Mouse (Mus musculus): ENCODE measurements around the gene Ptprs.

Ptprs gene

GRCm38 (mm10) chr17:56468870-56469269 is 7.4 kb downstream of the Ptprs start:
- CTCF ChIA-PET = no interaction called here

GRCm38 (mm10) chr17:56468380-56468779 is 7.9 kb downstream of the Ptprs start:
- CTCF ChIA-PET = no interaction called here

GRCm38 (mm10) chr17:56467456-56467884 is 8.8 kb downstream of the Ptprs start:
- CTCF ChIA-PET = interaction anchor here (1.5 kb wide), 1 partner anchor 11 kb away, joined by 4 read pairs; no protein-coding TSS in a partner anchor

- CTCF ChIA-PET = interaction anchor here (1.5 kb wide), 1 partner anchor 12 kb away, joined by 4 read pairs; no protein-coding TSS in a partner anchor
Measured at GRCm38 (mm10) chr17:56466747-56467146, 9.5 kb downstream of the Ptprs start.

GRCm38 (mm10) chr17:56464817-56465216 is 11.5 kb downstream of the Ptprs start:
- CTCF ChIA-PET = no interaction called here

- CTCF ChIA-PET = no interaction called here
Measured at GRCm38 (mm10) chr17:56464345-56464744, 11.9 kb downstream of the Ptprs start.

GRCm38 (mm10) chr17:56463500-56463899 is 12.8 kb downstream of the Ptprs start:
- CTCF ChIA-PET = no interaction called here

- CTCF ChIA-PET = interaction anchor here (0.6 kb wide), 1 partner anchor 262 kb away, joined by 7 read pairs; no protein-coding TSS in a partner anchor
Measured at GRCm38 (mm10) chr17:56462835-56463455, 13.3 kb downstream of the Ptprs start.

GRCm38 (mm10) chr17:56461771-56462743 is 14.2 kb downstream of the Ptprs start:
- CTCF ChIA-PET = interaction anchor here (0.6 kb wide), 1 partner anchor 261 kb away, joined by 7 read pairs; no protein-coding TSS in a partner anchor

GRCm38 (mm10) chr17:56460876-56461275 is 15.4 kb downstream of the Ptprs start:
- CTCF ChIA-PET = no interaction called here

GRCm38 (mm10) chr17:56457442-56457841 is 18.8 kb downstream of the Ptprs start:
- CTCF ChIA-PET = no interaction called here

GRCm38 (mm10) chr17:56456353-56456752 is 19.9 kb downstream of the Ptprs start:
- CTCF ChIA-PET = no interaction called here

- CTCF ChIA-PET = no interaction called here
Measured at GRCm38 (mm10) chr17:56453689-56454088, 22.6 kb downstream of the Ptprs start.

- CTCF ChIA-PET = no interaction called here
Measured at GRCm38 (mm10) chr17:56453251-56453650, 23.0 kb downstream of the Ptprs start.

- CTCF ChIA-PET = no interaction called here
Measured at GRCm38 (mm10) chr17:56447716-56448115, 28.6 kb downstream of the Ptprs start.

- CTCF ChIA-PET = interaction anchor here (0.7 kb wide), 1 partner anchor 105 kb away, joined by 10 read pairs; no protein-coding TSS in a partner anchor
Measured at GRCm38 (mm10) chr17:56445397-56445796, 30.9 kb downstream of the Ptprs start.

- CTCF ChIA-PET = interaction anchor here (0.7 kb wide), 1 partner anchor 105 kb away, joined by 10 read pairs; no protein-coding TSS in a partner anchor
Measured at GRCm38 (mm10) chr17:56444771-56445170, 31.5 kb downstream of the Ptprs start.

GRCm38 (mm10) chr17:56443341-56443795 is 32.9 kb downstream of the Ptprs start:
- CTCF ChIA-PET = no interaction called here

- CTCF ChIA-PET = no interaction called here
Measured at GRCm38 (mm10) chr17:56442316-56442715, 34.0 kb downstream of the Ptprs start.

GRCm38 (mm10) chr17:56439731-56440460 is 36.4 kb downstream of the Ptprs start:
- CTCF ChIA-PET = interaction anchor here (1.1 kb wide), 1 partner anchor 14 kb away, joined by 3 read pairs; no protein-coding TSS in a partner anchor

GRCm38 (mm10) chr17:56431582-56431981 is 44.7 kb downstream of the Ptprs start:
- CTCF ChIA-PET = interaction anchor here (0.5 kb wide), 1 partner anchor 47 kb away, joined by 13 read pairs; no protein-coding TSS in a partner anchor
